Mouse (Mus musculus) lung, adult 2 months (tissue): ENCODE results near the gene Mbnl1. TPM values are rescaled to one million over a fixed set of nuclear protein-coding genes. Genes with fewer than 3 reads are reported as not detected.
A peak's percentile ranks its signal among the peaks of the same experiment; 100 is the strongest.
"Not testable (repeated sequence)": the region's sequence is repeated elsewhere in the genome, so short reads cannot be mapped to it uniquely, and the experiment has no call there.

Experiments
- DNase-seq: peaks from one replicate; pipeline ENCODE4 v3.0.0; 2022
- H3K4me1 ChIP-seq: fragments of 200-500 bp; 2 replicates; pipeline ENCODE4 v1.6.1; 2011; ENCODE audit warnings: low read length; ENCODE audit not compliant: control insufficient read depth, insufficient read depth
- H3K4me3 ChIP-seq: fragments of 200-500 bp; replicated peaks from 2 replicates; pipeline ENCODE3; 2011; ENCODE audit warnings: low read depth, mild to moderate bottlenecking, control low read depth, low read length; ENCODE audit errors: extremely low read depth
- CTCF ChIP-seq: fragments of 200-500 bp; IDR thresholded peaks from 2 replicates; pipeline ENCODE4 v1.5.1; 2011; ENCODE audit warnings: mild to moderate bottlenecking, low read length, control low read depth; ENCODE audit not compliant: insufficient read depth
- POLR2A ChIP-seq: fragments of 200-500 bp; IDR thresholded peaks from 2 replicates; pipeline ENCODE4 v1.6.1; 2011; ENCODE audit warnings: low read depth, mild to moderate bottlenecking, control low read depth, low read length, borderline replicate concordance; ENCODE audit errors: extremely low read depth
- WGBS: fragments of 180-500 bp; shearing (Covaris S2); methylation state at CpG from one replicate; pipeline ENCODE4 v1.1.7; 2018; 5-methylcytosine and 5-hydroxymethylcytosine counted together
- polyA plus RNA-seq: library from polyadenylated mRNA; depleted of rRNA; stranded (reverse); fragments of >200 nt; gene quantifications from 2 replicates; pipeline ENCODE4 v1.2.3, GENCODE M21; 2012

Mbnl1 gene
- polyA plus RNA-seq, 1 experiment = 103 TPM

DNA sequence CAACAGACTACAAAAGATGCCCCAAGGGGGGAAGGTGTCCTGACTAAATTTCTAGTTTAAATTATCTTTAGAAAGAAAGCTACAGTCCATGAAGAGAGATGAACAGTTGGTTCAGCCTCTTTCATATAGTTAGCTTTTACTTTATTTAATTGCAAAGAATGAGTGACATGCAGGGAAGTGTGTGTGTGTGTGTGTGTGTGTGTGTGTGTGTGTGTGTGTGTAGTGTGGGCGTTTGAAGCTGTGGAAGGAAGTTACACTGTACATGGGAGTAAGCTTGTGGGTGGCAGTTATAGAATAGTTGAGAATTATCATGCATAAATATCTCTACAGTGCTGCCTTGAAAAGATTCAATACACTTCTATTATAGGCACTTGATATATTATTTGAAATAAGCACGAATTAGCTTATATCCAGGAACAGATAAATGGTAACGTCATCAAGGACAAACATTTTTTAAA lies 14.1 kb downstream of the Mbnl1 start:
- TF ChIP-seq CTCF (no peak), POLR2A (no peak)
- Histone ChIP-seq H3K4me3 (no peak overlapping the region), H3K4me1 (no peaks in the 10 kb centered on the region; the same call in 1 of the 2 replicates)
- 68% methylated on average over 3 of the region's 3 CpGs for WGBS
- DNase-seq = no peak

DNA sequence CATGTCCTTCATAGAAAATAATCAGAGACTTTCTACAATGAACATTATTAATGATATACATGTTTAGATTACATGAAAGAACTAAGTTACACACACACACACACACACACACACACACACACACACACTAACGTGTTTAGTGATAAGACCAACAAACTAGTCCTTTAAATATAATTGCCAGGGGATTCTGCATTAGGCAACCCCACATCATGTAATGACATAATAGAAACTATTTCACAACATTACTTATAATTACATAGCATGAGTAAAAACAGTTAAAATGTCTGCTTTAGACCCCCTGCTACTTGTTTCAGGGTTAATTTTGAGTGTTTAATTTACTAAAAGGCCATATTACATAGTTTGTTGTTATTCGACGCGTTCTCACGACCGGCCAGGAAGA lies 16.9 kb downstream of the Mbnl1 start:
- DNase-seq = no peak
- TF ChIP-seq POLR2A = no peak
- TF ChIP-seq CTCF = no peak
- 86% methylated on average over 6 of the region's 6 CpGs for WGBS
- Histone ChIP-seq H3K4me3 (no peak overlapping the region), H3K4me1 (no peaks in the 10 kb centered on the region; the same call in 1 of the 2 replicates)

GRCm38 (mm10) chr3:60494774-60495535 lies 22.3 kb downstream of the Mbnl1 start:
- WGBS = 67% methylated on average over 9 of the region's 16 CpGs
- not testable (repeated sequence) for H3K4me3 ChIP-seq, DNase-seq
- peaks cover 15% of the 10 kb centered on the region for H3K4me1 ChIP-seq

DNA sequence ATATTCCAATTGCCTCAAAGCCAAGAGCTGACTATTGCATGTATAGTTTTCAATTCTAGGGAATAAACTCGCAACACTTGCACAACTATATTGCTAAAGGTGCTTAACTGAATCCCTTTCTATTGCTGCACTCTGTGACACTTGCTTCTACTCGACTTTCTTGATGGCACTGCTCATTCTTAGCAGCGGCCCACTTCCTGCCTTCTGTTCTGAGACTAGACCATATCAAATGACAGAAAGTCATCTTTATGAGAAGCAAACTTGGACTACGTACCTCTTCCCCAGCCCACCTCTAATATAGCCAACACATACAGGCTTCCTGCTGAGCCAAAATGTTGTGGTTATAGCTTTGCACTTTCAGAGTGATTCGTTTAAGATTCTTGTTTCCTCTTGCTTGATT lies 23.6 kb downstream of the Mbnl1 start:
- Histone ChIP-seq H3K4me1 (peaks cover 16% of the 10 kb centered on the region), H3K4me3 (no peak overlapping the region)
- DNase-seq = no peak
- 63% methylated on average over 5 of the region's 5 CpGs for WGBS
- no peak for TF ChIP-seq POLR2A
- no peak for TF ChIP-seq CTCF

GRCm38 (mm10) chr3:60498151-60498550 lies 25.5 kb downstream of the Mbnl1 start:
- 79% methylated on average over 2 of the region's 2 CpGs for WGBS

DNA sequence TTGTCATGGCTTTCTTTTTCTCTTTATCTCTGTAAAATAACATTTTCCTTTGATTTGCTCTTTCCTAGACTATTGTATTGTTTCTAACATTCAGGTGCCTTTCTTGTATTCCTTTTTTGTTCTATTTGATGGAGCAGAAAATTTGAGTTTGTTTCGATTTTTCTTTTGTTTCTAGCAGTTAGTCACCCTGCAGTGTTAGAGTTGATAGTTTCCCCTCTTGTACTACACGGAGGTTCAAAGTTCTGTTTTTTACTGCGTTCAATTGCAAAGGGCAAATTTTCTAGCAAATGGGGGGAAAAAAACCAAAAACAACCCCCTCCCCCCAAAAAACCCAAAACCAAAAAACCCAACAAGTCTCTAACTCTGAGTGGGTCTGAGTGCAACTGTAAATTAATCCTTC lies 26.0 kb downstream of the Mbnl1 start:
- WGBS = 60% methylated on average over 3 of the region's 3 CpGs
- H3K4me1 ChIP-seq = peaks cover 20% of the 10 kb centered on the region
- TF ChIP-seq CTCF (no peak), POLR2A (no peak)
- no peak overlapping the region for H3K4me3 ChIP-seq
- DNase-seq = no peak

More at GRCm38 (mm10) chr3:60498151-60498550, 25.5 kb downstream of the Mbnl1 start:
- Histone ChIP-seq H3K4me3 (no peak overlapping the region), H3K4me1 (peaks cover 19% of the 10 kb centered on the region)
- no peak for TF ChIP-seq POLR2A
- TF ChIP-seq CTCF = no peak
- DNase-seq = no peak

GRCm38 (mm10) chr3:60499157-60499578 lies 26.5 kb downstream of the Mbnl1 start:
- WGBS = 11% methylated on average over 6 of the region's 6 CpGs

DNA sequence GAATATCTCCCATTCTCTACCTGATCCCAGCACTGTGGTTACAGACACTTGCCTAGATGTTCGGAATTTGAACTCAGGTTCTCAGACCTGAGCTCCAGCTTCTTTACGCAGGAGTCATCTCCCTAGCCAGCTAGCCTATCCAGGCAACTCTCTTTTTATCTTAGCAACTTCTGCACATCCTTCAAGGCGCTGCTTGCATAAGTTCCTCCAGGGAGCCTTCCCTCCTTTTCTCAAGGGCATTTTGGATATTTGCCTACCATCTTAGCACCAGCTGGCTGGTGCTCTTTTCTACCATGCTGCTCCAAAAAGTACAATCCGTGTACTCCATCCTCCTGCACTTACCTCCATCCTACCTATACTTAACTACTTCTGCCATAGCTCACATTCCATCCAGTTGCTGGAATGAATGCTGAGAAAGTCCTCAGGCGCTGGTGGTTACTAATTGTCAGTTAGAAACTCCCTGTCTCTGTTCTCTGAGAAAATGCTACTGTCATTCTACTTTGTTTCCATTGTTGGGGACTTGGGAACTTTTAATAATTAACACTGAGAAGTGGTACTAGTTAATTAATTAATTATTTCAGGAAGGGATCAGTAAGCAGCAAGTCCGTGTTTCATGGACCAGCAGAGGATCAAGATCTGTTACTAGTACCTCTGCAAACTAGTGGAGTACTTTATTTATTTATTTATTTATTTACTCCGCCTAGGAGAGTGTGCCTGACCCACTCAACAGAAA lies 27.3 kb downstream of the Mbnl1 start:
- DNase-seq = no peak

More at GRCm38 (mm10) chr3:60499157-60499578, 26.5 kb downstream of the Mbnl1 start:
- DNase-seq = no peak
- TF ChIP-seq POLR2A (no peak), CTCF (no peak)
- H3K4me1 ChIP-seq = peaks cover 20% of the 10 kb centered on the region
- no peak overlapping the region for H3K4me3 ChIP-seq

DNA sequence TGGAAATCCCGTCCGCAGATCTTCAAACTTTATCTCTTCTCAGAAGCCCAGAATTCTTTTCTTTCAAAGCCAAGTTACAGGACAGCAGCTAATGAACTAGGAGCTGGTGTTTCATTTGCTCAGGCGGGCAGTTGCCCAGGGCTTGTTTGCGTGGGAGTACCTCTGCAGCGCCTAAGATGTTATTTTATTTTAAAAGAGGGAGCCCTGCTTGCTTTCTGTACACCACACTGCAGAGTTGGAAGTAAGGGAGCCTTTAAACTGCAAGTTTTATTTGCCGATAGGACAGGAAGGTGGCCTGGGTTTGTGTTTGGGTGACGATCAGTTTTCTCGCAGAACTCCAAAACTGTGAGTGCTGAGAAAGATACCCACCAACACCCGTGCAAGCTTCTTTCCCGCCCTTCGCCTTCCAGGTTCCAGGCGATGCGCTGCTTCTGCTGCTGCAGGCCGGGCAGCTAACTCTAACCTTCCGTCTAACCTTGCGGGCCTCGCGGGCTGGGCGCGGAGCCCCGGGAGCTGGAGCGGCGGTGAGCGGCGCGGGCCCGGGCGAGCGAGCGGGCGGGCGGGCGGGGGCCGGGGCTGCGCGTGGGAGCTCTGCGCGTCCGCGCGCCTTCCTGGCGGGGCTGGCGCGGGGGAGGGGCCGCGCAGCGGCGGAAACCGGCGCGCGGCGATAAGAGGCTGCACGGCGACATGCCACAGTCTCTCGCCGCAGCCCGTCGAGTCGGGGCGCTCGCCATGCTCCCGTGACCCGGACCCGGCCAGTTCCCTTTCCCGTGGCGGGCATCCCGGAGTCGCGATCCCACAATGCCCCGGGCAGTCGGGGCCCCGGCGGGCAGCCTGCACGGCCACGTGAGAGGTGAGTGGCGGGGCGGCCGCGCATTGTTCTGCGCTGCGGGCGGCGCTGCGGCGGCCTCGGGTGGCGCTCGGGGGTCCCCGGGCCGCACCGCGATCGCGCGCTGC lies 28.2 kb downstream of the Mbnl1 start:
- H3K4me1 ChIP-seq = peaks cover 26% of the 10 kb centered on the region
- peak; percentile 87 for TF ChIP-seq POLR2A
- TF ChIP-seq CTCF = no peak
- peak overlapping the region; percentile 80 for H3K4me3 ChIP-seq
- 1% methylated on average over 95 of the region's 96 CpGs for WGBS
- peak; percentile 87 for DNase-seq

More for the DNA sequence above, 27.3 kb downstream of the Mbnl1 start:
- TF ChIP-seq POLR2A (no peak), CTCF (no peak)
- WGBS = 44% methylated on average over 7 of the region's 7 CpGs
- Histone ChIP-seq H3K4me1 (peaks cover 26% of the 10 kb centered on the region), H3K4me3 (no peak overlapping the region)
